Mouse (Mus musculus) spleen, adult 2 months (tissue): ENCODE data around the gene Tmub2.

Experiments used
- CTCF ChIP-seq: fragments of 200-500 bp; IDR thresholded peaks from 2 replicates; pipeline ENCODE4 v1.5.1; 2011; ENCODE audit warnings: mild to moderate bottlenecking, inconsistent platforms; ENCODE audit not compliant: insufficient read depth, insufficient read length, insufficient replicate concordance; ENCODE audit errors: extremely low read depth
- POLR2A ChIP-seq: fragments of 200-500 bp; IDR thresholded peaks from 2 replicates; pipeline ENCODE4 v1.6.1; 2011; ENCODE audit warnings: low read depth, low read length, inconsistent platforms

DNA sequence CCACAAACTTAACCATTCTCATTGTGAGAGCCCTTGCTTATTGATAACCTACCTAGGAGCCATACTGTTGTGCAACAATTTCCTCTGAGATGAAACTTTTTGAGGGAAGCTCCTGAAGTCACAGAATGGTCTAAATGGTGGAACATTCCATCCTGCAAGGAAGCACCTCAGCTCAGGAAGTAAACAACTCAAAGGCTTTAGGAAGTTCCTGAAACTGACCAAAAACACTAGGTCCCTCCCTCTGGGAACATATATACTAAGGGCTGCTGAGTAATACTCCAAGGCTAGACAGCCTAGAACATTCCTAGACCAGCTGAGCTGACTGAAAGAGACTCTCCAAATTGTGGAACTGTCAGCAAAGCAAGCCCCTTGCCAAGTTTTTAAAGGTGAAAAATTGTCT, 48.3 kb downstream of the Tmub2 start:
- TF ChIP-seq POLR2A (no peak), CTCF (no peak)
